Mouse (Mus musculus): Measurements from ENCODE around the gene Nr4a1. TPM values are rescaled to one million over a fixed set of nuclear protein-coding genes. Genes with fewer than 3 reads are reported as not detected.

Gene Nr4a1
- polyA plus RNA-seq, 1 experiment from 2014 or later = 2.6 TPM

DNA sequence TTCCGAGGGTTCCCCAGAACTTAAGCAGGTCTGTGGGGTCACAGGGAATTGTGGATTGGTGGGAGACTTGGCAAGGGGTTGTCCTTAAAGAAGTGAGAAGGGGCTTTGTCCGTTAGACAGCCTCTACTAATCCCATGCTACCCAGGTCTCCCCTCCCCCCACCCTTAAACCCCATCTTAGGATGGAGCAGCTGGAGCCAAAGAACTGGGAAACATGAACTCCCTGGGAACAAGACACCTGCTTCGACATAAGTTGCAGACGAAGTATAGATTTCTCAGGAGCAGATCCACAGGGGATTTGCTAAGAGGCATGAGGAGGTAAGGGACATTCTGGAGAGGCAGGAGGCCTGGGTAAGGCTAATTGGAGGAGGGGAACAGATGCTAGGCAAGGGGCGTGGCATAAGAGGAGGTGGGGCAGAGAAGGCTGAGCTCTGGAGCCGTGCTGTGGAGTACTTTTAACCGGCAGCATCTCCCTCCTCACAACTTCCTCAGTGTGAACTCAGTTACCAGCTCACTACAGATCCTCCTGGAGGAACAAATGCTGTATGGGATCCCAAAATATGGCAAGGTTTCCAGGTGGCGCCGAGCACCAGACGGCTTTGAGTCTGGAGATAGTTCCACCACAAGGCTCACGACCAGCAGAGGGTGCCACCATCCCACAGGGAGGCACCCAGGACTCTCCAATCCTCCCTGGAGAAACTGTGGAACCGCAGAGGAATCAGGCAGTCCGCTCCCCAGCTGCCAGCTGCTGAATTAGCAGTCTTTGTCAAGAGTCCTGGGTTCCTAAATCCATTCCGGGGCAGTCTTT is 32.6 kb upstream of the Nr4a1 start:
- whole genome bisulfite sequencing = 2% methylated on average over 14 of the region's 14 CpGs
- DNase-seq (ENCODE audit: low spot score) = peak; percentile 84
- Histone ChIP-seq H3K4me2 (ENCODE audit: low read depth, low read length, severe bottlenecking) (peak overlapping the region; percentile 48), H3K9me3 (ENCODE audit: control insufficient read depth, low read length) (no peaks in the 10 kb centered on the region), H3K9ac (ENCODE audit: low read length) (peak overlapping the region; percentile 47), H3K4me1 (replicated peaks; ENCODE audit: control insufficient read depth, insufficient read depth, low read length) (peaks cover 33% of the 10 kb centered on the region; the same call in 1 of the 2 replicates), H3K4me3 (ENCODE audit: low read depth, low read length) (peak overlapping the region; percentile 25), H3K27me3 (ENCODE audit: control insufficient read depth, insufficient read depth, low read length) (peaks cover 7% of the 10 kb centered on the region), H3K36me3 (ENCODE audit: control insufficient read depth, insufficient read depth, low read length) (no peaks in the 10 kb centered on the region), H3K27ac (ENCODE audit: low read depth, low read length) (peak overlapping the region; percentile 87)
- peak; percentile 74 for ATAC-seq (replicated peaks; ENCODE audit: low FRiP score)

DNA sequence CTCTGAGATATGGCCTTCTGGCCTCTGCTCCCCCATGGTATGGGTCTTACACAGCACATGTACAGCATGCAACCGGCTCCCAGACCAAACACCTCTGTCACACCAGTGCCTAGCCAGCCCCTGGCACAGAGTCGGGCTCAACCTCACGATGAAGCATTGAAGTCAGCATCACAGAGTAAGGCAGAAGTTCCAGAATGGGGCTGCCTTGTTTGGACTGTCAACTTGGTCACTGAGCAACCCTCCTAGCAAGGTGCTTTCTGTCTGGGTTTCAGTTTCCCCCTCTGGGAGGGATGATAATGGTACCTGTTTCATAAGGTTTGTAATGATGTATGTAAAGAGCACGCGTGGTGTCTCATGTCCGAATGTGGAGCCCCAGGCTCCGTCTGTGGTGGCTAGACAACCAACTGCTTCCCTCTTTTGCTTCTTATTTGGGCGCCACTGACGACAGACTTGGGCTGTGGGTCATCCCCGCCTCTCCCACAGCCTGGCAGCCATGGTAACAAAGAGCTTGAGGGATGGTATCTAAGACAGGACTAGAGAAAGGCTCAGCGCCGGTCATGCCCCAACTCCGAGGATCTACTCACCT is 31.1 kb upstream of the Nr4a1 start:
- no peak overlapping the region for H3K9ac ChIP-seq (ENCODE audit: low read length)
- peak overlapping the region; percentile 15; the same call in 1 of the 2 replicates for H3K27ac ChIP-seq (ENCODE audit: low read depth, low read length)
- no peaks in the 10 kb centered on the region for H3K36me3 ChIP-seq (ENCODE audit: control insufficient read depth, insufficient read depth, low read length)
- peaks cover 7% of the 10 kb centered on the region for H3K27me3 ChIP-seq (ENCODE audit: control insufficient read depth, insufficient read depth, low read length)
- 45% methylated on average over 13 of the region's 13 CpGs for WGBS
- DNase-seq (ENCODE audit: low spot score) (no peak), ATAC-seq (replicated peaks; ENCODE audit: low FRiP score) (no peak)
- H3K4me2 ChIP-seq (ENCODE audit: low read depth, low read length, severe bottlenecking) = peak overlapping the region; percentile 8; the same call in 1 of the 2 replicates
- H3K9me3 ChIP-seq (ENCODE audit: control insufficient read depth, low read length) = no peaks in the 10 kb centered on the region
- peaks cover 33% of the 10 kb centered on the region; the same call in 1 of the 2 replicates for H3K4me1 ChIP-seq (replicated peaks; ENCODE audit: control insufficient read depth, insufficient read depth, low read length)
- H3K4me3 ChIP-seq (ENCODE audit: low read depth, low read length) = no peak overlapping the region

DNA sequence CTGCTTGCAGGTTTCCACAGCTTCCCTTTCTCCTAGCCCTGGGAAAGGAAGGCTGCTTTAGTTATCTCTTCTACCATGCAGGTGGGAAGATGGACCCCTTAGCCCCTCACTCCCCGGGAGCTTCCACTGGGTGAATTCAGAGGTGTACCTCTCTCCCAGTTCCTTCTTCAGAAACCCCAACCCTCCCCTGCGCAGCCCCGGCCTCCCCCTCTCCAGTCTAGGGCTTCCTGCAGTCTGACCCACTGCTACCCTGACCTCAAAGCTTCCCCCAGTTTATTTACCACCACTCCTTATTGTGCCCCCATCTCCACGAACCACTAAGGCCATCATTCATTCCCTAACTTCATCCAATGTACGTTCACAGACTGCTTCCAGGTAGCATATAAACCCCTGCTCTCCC is 30.5 kb upstream of the Nr4a1 start:
- DNase-seq (ENCODE audit: low spot score) = peak; percentile 60
- 10% methylated on average over 5 of the region's 5 CpGs for WGBS
- H3K27ac ChIP-seq (ENCODE audit: low read depth, low read length) = no peak overlapping the region

DNA sequence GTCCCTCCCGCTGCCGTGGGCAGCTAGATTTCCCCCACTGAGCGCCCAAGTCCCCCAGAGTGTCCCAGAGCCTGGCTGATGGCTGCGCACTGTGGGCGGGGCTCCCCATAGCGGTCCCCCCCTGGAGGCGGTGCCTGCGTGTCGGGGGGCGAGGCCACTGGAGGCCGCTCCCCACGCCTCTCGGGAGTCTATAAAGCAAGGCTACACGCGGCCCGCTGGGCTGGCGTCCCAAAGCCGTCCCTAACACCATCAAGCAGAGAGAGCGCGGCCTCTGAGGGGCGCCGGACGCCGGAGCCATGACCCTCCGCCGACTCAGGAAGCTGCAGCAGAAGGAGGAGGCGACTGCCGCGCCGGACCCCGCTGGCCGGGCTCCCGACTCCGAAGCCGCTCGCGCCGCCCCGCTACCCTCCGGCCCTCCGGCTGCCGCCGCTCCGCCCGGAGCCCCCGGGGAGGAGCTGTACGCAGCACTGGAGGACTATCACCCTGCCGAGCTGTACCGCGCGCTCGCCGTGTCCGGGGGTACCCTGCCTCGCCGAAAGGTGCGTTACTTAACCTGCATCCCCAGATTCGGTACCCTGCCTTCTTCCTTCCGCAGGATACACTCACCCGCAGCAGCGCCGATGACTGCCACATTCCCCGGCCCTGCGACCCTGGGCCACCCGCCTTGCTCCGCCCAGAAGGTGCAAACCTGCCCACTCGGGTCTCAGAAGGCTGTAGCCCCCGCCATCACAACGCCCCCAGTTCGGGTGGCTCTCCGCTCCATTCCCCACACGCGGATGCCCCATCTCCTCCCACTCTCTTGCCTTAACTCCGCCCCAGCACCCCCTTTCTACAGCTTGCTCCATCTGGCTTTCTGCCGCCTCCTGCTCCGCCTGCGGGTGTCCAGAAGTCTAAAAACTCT is 29.8 kb upstream of the Nr4a1 start, which contains the start of gene Grasp:
Gene Grasp (plus strand): TSS at position 183 of the 901 bp plus-strand sequence.
- 0 out of 2 replicates have a peak within 1 kb of the TSS, but pooled peaks have one; percentile 12 for H3K27ac ChIP-seq (ENCODE audit: low read depth, low read length)
- H3K4me2 ChIP-seq (ENCODE audit: low read depth, low read length, severe bottlenecking) = peak within 1 kb of the TSS; percentile 97
- H3K9ac ChIP-seq (ENCODE audit: low read length) = peak within 1 kb of the TSS; percentile 82
- H3K4me3 ChIP-seq (ENCODE audit: low read depth, low read length) = peak within 1 kb of the TSS; percentile 77
- peak; percentile 92 for DNase-seq (ENCODE audit: low spot score)
- no peaks in the 10 kb centered on the region for H3K9me3 ChIP-seq (ENCODE audit: control insufficient read depth, low read length)
- peak; percentile 77 for ATAC-seq (replicated peaks; ENCODE audit: low FRiP score)
- no peaks in the 10 kb centered on the region for H3K36me3 ChIP-seq (ENCODE audit: control insufficient read depth, insufficient read depth, low read length)
- peaks cover 33% of the 10 kb centered on the region; the same call in 1 of the 2 replicates for H3K4me1 ChIP-seq (replicated peaks; ENCODE audit: control insufficient read depth, insufficient read depth, low read length)
- WGBS = under 1% methylated on average over 76 of the region's 77 CpGs
- peaks cover 7% of the 10 kb centered on the region for H3K27me3 ChIP-seq (ENCODE audit: control insufficient read depth, insufficient read depth, low read length)

More for the DNA sequence above, 30.5 kb upstream of the Nr4a1 start:
- no peaks in the 10 kb centered on the region for H3K9me3 ChIP-seq (ENCODE audit: control insufficient read depth, low read length)
- no peaks in the 10 kb centered on the region for H3K36me3 ChIP-seq (ENCODE audit: control insufficient read depth, insufficient read depth, low read length)
- H3K9ac ChIP-seq (ENCODE audit: low read length) = peak overlapping the region; percentile 82
- ATAC-seq (replicated peaks; ENCODE audit: low FRiP score) = 0 out of 2 replicates have a peak, but pooled peaks have one; percentile 4
- peaks cover 33% of the 10 kb centered on the region; the same call in 1 of the 2 replicates for H3K4me1 ChIP-seq (replicated peaks; ENCODE audit: control insufficient read depth, insufficient read depth, low read length)
- H3K4me3 ChIP-seq (ENCODE audit: low read depth, low read length) = peak overlapping the region; percentile 77
- peaks cover 7% of the 10 kb centered on the region for H3K27me3 ChIP-seq (ENCODE audit: control insufficient read depth, insufficient read depth, low read length)
- peak overlapping the region; percentile 97 for H3K4me2 ChIP-seq (ENCODE audit: low read depth, low read length, severe bottlenecking)

DNA sequence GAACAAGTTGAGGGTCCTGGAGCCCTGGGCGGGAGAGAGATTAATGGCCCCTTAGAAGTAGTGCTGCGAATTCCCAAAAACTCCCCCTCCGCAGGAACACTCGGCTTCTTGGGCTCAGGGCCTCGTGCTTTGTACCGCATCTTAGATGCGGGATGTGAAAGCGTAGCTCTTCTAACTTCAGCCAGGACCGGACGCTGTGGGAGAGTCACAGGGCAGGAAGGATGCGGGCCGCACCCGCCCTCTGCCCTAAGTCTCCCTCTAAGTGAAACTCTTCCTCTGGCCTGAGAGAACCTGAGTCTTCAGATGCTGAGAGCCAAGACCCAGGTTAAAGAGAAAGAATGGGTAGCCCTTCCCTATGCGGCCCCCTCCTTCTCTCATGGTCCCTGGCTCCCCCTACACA is 29.1 kb upstream of the Nr4a1 start:
- Histone ChIP-seq H3K9me3 (ENCODE audit: control insufficient read depth, low read length) (no peaks in the 10 kb centered on the region), H3K4me3 (ENCODE audit: low read depth, low read length) (peak overlapping the region; percentile 77), H3K4me1 (replicated peaks; ENCODE audit: control insufficient read depth, insufficient read depth, low read length) (peaks cover 33% of the 10 kb centered on the region; the same call in 1 of the 2 replicates), H3K4me2 (ENCODE audit: low read depth, low read length, severe bottlenecking) (peak overlapping the region; percentile 97), H3K9ac (ENCODE audit: low read length) (peak overlapping the region; percentile 82), H3K36me3 (ENCODE audit: control insufficient read depth, insufficient read depth, low read length) (no peaks in the 10 kb centered on the region), H3K27me3 (ENCODE audit: control insufficient read depth, insufficient read depth, low read length) (peaks cover 7% of the 10 kb centered on the region), H3K27ac (ENCODE audit: low read depth, low read length) (no peak overlapping the region)
- 2% methylated on average over 14 of the region's 14 CpGs for WGBS
- ATAC-seq (replicated peaks; ENCODE audit: low FRiP score) (no peak), DNase-seq (ENCODE audit: low spot score) (no peak)

DNA sequence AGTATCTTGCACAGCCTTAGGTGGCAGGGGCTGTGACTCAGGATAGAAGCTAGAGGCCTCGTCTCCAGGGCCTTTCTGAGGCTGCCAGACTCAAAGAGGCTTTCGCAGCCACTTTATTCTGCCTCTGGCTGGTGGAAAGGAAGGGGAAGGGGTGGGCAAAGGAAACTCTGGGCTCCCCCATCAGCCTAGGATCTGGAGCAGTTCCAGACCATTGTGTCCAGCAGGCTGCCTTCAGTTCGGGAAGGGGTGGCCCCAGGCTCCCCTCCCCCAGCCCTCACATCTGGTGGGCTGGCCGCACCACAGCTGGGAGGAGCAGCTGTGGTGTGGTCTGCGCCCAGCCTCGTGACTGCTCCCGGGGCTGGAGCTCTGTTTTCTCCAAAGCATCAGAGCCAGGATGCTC is 26.1 kb upstream of the Nr4a1 start:
- Histone ChIP-seq H3K4me3 (ENCODE audit: low read depth, low read length) (no peak overlapping the region), H3K4me2 (ENCODE audit: low read depth, low read length, severe bottlenecking) (no peak overlapping the region), H3K4me1 (replicated peaks; ENCODE audit: control insufficient read depth, insufficient read depth, low read length) (peaks cover 21% of the 10 kb centered on the region; the same call in 1 of the 2 replicates), H3K27ac (ENCODE audit: low read depth, low read length) (no peak overlapping the region), H3K27me3 (ENCODE audit: control insufficient read depth, insufficient read depth, low read length) (peaks cover 5% of the 10 kb centered on the region), H3K9me3 (ENCODE audit: control insufficient read depth, low read length) (no peaks in the 10 kb centered on the region), H3K36me3 (ENCODE audit: control insufficient read depth, insufficient read depth, low read length) (peaks cover 3% of the 10 kb centered on the region), H3K9ac (ENCODE audit: low read length) (no peak overlapping the region)
- no peak for DNase-seq (ENCODE audit: low spot score)
- WGBS = 23% methylated on average over 7 of the region's 7 CpGs
- no peak for ATAC-seq (replicated peaks; ENCODE audit: low FRiP score)

DNA sequence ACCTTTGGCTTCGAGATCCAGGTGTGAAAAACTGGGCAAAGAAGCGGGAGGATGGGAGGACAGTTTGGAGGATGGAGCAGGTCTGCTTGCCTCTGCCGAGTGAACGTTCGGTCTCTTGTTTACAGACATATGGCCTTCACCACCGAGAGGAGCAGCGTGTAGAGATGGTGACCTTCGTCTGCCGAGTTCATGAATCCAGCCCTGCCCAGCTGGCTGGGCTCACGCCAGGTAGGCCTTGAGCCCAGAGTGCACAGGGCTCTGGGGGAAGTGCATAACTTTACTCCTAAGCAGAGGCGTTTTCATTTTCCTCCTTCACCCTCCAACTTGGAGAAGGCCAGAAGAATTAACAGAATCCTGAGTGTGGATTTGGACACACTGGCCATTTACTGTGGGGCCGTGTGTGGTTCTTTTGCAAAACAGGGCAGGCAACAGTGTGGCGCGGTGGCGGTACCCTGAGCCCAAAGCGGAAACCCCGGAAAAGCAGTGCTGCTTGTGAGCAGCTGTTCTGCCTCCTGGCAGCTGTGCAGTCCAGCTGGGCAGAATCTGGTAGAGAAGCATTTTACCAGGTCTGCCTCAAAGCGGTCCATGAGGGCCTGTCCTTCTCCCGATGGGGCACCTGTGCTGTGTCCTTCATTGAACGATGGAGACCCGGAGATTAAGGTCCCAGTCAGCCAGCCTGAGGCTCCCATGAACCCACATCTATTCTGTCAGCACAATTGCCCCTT is 25.0 kb upstream of the Nr4a1 start:
- DNase-seq (ENCODE audit: low spot score) = no peak
- H3K4me3 ChIP-seq (ENCODE audit: low read depth, low read length) = no peak overlapping the region
- H3K4me2 ChIP-seq (ENCODE audit: low read depth, low read length, severe bottlenecking) = no peak overlapping the region
- no peak for ATAC-seq (replicated peaks; ENCODE audit: low FRiP score)
- H3K9me3 ChIP-seq (ENCODE audit: control insufficient read depth, low read length) = no peaks in the 10 kb centered on the region
- H3K27ac ChIP-seq (ENCODE audit: low read depth, low read length) = no peak overlapping the region
- H3K9ac ChIP-seq (ENCODE audit: low read length) = no peak overlapping the region
- WGBS = 94% methylated on average over 21 of the region's 21 CpGs
- peaks cover 13% of the 10 kb centered on the region; the same call in 1 of the 2 replicates for H3K4me1 ChIP-seq (replicated peaks; ENCODE audit: control insufficient read depth, insufficient read depth, low read length)
- H3K36me3 ChIP-seq (ENCODE audit: control insufficient read depth, insufficient read depth, low read length) = peaks cover 3% of the 10 kb centered on the region
- no peaks in the 10 kb centered on the region for H3K27me3 ChIP-seq (ENCODE audit: control insufficient read depth, insufficient read depth, low read length)

Data from forebrain, embryonic 11.5 days (tissue).